Mouse (Mus musculus) ES-Bruce4 (cell line): ENCODE measurements around the gene Tlcd2. TPM values are rescaled to one million over a fixed set of nuclear protein-coding genes. Genes with fewer than 3 reads are reported as not detected.

Experiments
- H3K27ac ChIP-seq: 2 replicates; pipeline ENCODE4 v1.5.1; 2012; ENCODE audit warnings: low read length, inconsistent platforms; ENCODE audit not compliant: insufficient read depth
- H3K27me3 ChIP-seq: 2 replicates; pipeline ENCODE4 v1.6.1; 2012; ENCODE audit warnings: mild to moderate bottlenecking, low read length, inconsistent platforms; ENCODE audit not compliant: control insufficient read depth, poor library complexity, insufficient read depth, severe bottlenecking
- H3K36me3 ChIP-seq: 2 replicates; pipeline ENCODE4 v1.6.1; 2012; ENCODE audit warnings: inconsistent platforms, mild to moderate bottlenecking, low read length, moderate library complexity; ENCODE audit not compliant: control insufficient read depth, poor library complexity, insufficient read depth, severe bottlenecking
- H3K4me1 ChIP-seq: one replicate; pipeline ENCODE4 v1.8.1; 2011; ENCODE audit warnings: low read length; ENCODE audit not compliant: control insufficient read depth, insufficient read depth
- H3K4me3 ChIP-seq: 2 replicates; pipeline ENCODE4 v1.5.1; 2011; ENCODE audit warnings: low read depth, mild to moderate bottlenecking, low read length
- H3K9ac ChIP-seq: 2 replicates; pipeline ENCODE4 v1.6.1; 2012; ENCODE audit warnings: low read depth, mild to moderate bottlenecking, inconsistent platforms; ENCODE audit not compliant: poor library complexity, severe bottlenecking
- H3K9me3 ChIP-seq: replicated peaks from 2 replicates; pipeline ENCODE4 v1.6.1; 2012; ENCODE audit warnings: mild to moderate bottlenecking, low read length, inconsistent platforms; ENCODE audit not compliant: control insufficient read depth, poor library complexity, insufficient read depth, severe bottlenecking
- CTCF ChIP-seq: IDR thresholded peaks from one replicate; pipeline ENCODE4 v1.8.1; 2011; ENCODE audit warnings: low read depth, low read length
- EP300 ChIP-seq: IDR thresholded peaks from 2 replicates; pipeline ENCODE4 v1.6.1; 2011; ENCODE audit warnings: low read depth, low read length; ENCODE audit not compliant: insufficient read depth
- POLR2A ChIP-seq: IDR thresholded peaks from one replicate; pipeline ENCODE4 v1.8.1; 2011; ENCODE audit warnings: low read length; ENCODE audit not compliant: insufficient read depth
- polyA plus RNA-seq: library from polyadenylated mRNA; stranded (reverse); fragments of >200 nt; gene quantifications from 2 replicates; pipeline ENCODE4 v1.2.4, GENCODE M21; 2011; ENCODE audit warnings: low read depth; ENCODE audit not compliant: missing spikeins, insufficient read depth, insufficient read length

Gene Tlcd2
- polyA plus RNA-seq, 1 experiment = 6.8 TPM

- Histone ChIP-seq H3K4me1 (no peaks in the 10 kb centered on the region), H3K9me3 (no peaks in the 10 kb centered on the region), H3K4me3 (no peak overlapping the region), H3K9ac (no peak overlapping the region), H3K27ac (no peak overlapping the region), H3K36me3 (peaks cover 5% of the 10 kb centered on the region), H3K27me3 (no peaks in the 10 kb centered on the region)
- TF ChIP-seq EP300 (no peak), CTCF (peak; percentile 23), POLR2A (no peak)
Measured at GRCm38 (mm10) chr11:75466731-75467505, 5.4 kb downstream of the Tlcd2 start.

- H3K27me3 ChIP-seq = no peaks in the 10 kb centered on the region
- no peak overlapping the region for H3K27ac ChIP-seq
- no peaks in the 10 kb centered on the region for H3K9me3 ChIP-seq
- H3K4me1 ChIP-seq = no peaks in the 10 kb centered on the region
- peaks cover 5% of the 10 kb centered on the region for H3K36me3 ChIP-seq
- peak overlapping the region; percentile 69 for H3K4me3 ChIP-seq
- TF ChIP-seq EP300 (no peak), POLR2A (no peak), CTCF (no peak)
- H3K9ac ChIP-seq = peak overlapping the region; percentile 79
Measured at GRCm38 (mm10) chr11:75467512-75468215, 6.1 kb downstream of the Tlcd2 start.

GRCm38 (mm10) chr11:75468410-75468809 lies 6.9 kb downstream of the Tlcd2 start:
- Histone ChIP-seq H3K9ac (peak overlapping the region; percentile 79), H3K4me1 (no peaks in the 10 kb centered on the region), H3K9me3 (no peaks in the 10 kb centered on the region), H3K36me3 (peaks cover 5% of the 10 kb centered on the region), H3K27ac (no peak overlapping the region), H3K4me3 (peak overlapping the region; percentile 69), H3K27me3 (no peaks in the 10 kb centered on the region)
- no peak for TF ChIP-seq POLR2A
- TF ChIP-seq EP300 = no peak
- TF ChIP-seq CTCF = no peak

- Histone ChIP-seq H3K36me3 (peaks cover 5% of the 10 kb centered on the region), H3K4me3 (no peak overlapping the region), H3K4me1 (no peaks in the 10 kb centered on the region), H3K27ac (no peak overlapping the region), H3K9me3 (no peaks in the 10 kb centered on the region), H3K27me3 (no peaks in the 10 kb centered on the region), H3K9ac (no peak overlapping the region)
- TF ChIP-seq EP300 = no peak
Measured at GRCm38 (mm10) chr11:75469261-75469660, 7.7 kb downstream of the Tlcd2 start.

GRCm38 (mm10) chr11:75470675-75471074 lies 9.2 kb downstream of the Tlcd2 start:
- Histone ChIP-seq H3K4me1 (no peaks in the 10 kb centered on the region), H3K9me3 (no peaks in the 10 kb centered on the region), H3K9ac (no peak overlapping the region), H3K27me3 (no peaks in the 10 kb centered on the region), H3K36me3 (peaks cover under 1% of the 10 kb centered on the region), H3K4me3 (no peak overlapping the region), H3K27ac (no peak overlapping the region)
- TF ChIP-seq EP300 (no peak), CTCF (no peak), POLR2A (no peak)

DNA sequence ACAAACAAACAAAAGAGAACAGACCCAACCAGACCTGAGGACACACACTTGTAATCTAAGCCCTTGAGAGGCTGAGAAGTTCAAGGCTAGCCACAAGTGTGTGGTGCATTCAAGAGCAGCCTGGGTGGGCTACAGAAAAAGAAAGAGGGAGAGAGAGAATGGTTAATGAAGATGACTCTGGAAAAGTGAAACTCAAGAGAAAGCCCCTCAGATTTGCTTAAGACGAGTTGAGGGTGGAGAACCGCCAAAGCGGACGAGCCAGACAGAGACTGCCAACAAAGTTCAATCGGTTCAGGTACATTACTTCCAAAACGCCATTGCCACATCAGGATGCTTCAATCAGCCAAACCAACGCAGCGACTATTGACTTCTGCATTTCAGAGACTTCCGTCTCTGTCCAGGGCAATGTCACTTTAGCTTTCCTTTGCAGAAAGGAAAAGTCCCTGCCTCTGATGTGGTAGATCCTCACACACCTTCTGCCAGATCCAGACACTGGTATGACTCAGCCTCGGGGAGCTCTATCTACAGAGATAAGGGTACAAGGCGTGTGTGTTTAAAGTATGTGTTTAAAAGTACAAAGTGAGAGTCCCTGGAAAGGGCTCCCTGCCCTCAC lies 11.1 kb downstream of the Tlcd2 start:
- Histone ChIP-seq H3K9ac (no peak overlapping the region), H3K9me3 (no peaks in the 10 kb centered on the region), H3K4me1 (no peaks in the 10 kb centered on the region), H3K27ac (no peak overlapping the region), H3K27me3 (no peaks in the 10 kb centered on the region), H3K36me3 (no peaks in the 10 kb centered on the region), H3K4me3 (no peak overlapping the region)
- TF ChIP-seq CTCF (no peak), POLR2A (no peak)
